Mouse (Mus musculus): ENCODE results near the gene Npepl1. TPM values are rescaled to one million over a fixed set of nuclear protein-coding genes. Genes with fewer than 3 reads are reported as not detected.

Gene Npepl1
- total and polyA plus RNA-seq, 2 experiments from 2014 or later: 18.8 to 29.5 TPM

DNA sequence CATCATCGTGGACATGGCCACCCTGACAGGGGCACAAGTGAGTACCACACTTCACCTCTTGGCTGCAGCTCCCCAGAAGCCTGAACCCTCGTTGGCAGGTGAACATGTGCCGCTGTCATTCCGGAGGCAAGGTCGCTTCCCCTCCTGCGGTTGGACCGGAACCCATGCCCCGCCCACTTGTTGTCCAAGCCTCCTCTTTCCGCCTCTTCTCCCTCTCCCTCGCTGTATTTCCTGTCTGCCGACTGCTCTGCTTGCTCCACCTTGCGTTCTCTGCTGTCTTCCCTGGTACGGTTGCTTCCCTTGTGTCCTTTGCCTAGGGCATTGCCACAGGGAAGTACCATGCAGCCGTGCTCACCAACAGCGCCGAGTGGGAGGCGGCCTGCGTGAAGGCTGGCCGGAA, 10.5 kb downstream of the Npepl1 start:
- Histone ChIP-seq H3K9ac (replicated peaks; ENCODE audit: low read length) (no peak overlapping the region), H3K27me3 (ENCODE audit: insufficient read depth, low read length) (no peaks in the 10 kb centered on the region), H3K4me1 (ENCODE audit: insufficient read depth, low read length) (no peaks in the 10 kb centered on the region), H3K27ac (no peak overlapping the region), H3K4me2 (ENCODE audit: low read depth, low read length) (no peak overlapping the region), H3K9me3 (ENCODE audit: low read length) (0 out of 2 replicates have a peak, but pooled peaks cover 2% of the 10 kb centered on the region), H3K4me3 (ENCODE audit: low read length) (no peak overlapping the region), H3K36me3 (ENCODE audit: insufficient read depth, low read length) (peaks cover 13% of the 10 kb centered on the region)
- no peak for ATAC-seq
- DNase-seq (ENCODE audit: low spot score): no peak
- no peak for TF ChIP-seq CTCF (IDR thresholded peaks at IDR 0.05; ENCODE audit: low read depth)
- WGBS: 95% methylated on average over 19 of the region's 19 CpGs

GRCm38 (mm10) chr2:174121411-174121947, 11.3 kb downstream of the Npepl1 start:
- 0 out of 2 replicates have a peak, but pooled peaks cover 2% of the 10 kb centered on the region for H3K9me3 ChIP-seq (ENCODE audit: low read length)
- no peak overlapping the region for H3K4me3 ChIP-seq (ENCODE audit: low read length)
- no peak overlapping the region for H3K27ac ChIP-seq
- no peaks in the 10 kb centered on the region for H3K27me3 ChIP-seq (ENCODE audit: insufficient read depth, low read length)
- 83% methylated on average over 12 of the region's 12 CpGs for WGBS
- H3K4me2 ChIP-seq (ENCODE audit: low read depth, low read length): no peak overlapping the region
- TF ChIP-seq CTCF (IDR thresholded peaks at IDR 0.05; ENCODE audit: low read depth): no peak
- peaks cover 2% of the 10 kb centered on the region; the same call in 1 of the 2 replicates for H3K4me1 ChIP-seq (ENCODE audit: insufficient read depth, low read length)
- H3K36me3 ChIP-seq (ENCODE audit: insufficient read depth, low read length): peaks cover 13% of the 10 kb centered on the region
- DNase-seq (ENCODE audit: low spot score): no peak
- no peak overlapping the region for H3K9ac ChIP-seq (replicated peaks; ENCODE audit: low read length)
- no peak for ATAC-seq

DNA sequence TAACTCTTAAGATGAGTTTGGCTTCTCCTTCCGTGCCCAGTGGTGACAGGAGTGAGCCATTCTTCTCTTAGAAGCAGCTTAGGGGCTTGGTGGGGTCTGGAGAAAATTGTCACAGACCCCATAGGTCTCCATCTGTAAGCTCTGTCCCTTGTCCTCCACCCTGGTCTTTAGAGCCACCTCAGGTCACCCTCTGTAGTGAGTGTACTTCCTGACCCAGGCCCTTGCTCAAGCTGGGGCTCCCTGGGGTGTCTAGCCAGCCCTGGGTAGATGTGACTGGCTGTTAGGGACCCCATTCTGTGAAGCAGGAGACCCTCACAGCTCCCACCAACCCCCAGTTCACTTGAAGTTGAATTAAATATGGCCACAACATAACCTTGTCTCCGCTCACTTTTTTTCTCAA, 12.2 kb downstream of the Npepl1 start:
- DNase-seq (ENCODE audit: low spot score) (no peak), ATAC-seq (no peak)
- no peak for TF ChIP-seq CTCF (IDR thresholded peaks at IDR 0.05; ENCODE audit: low read depth)
- no peak overlapping the region for H3K27ac ChIP-seq
- 0 out of 2 replicates have a peak, but pooled peaks cover 2% of the 10 kb centered on the region for H3K9me3 ChIP-seq (ENCODE audit: low read length)
- H3K4me3 ChIP-seq (ENCODE audit: low read length): no peak overlapping the region
- peaks cover 8% of the 10 kb centered on the region; the same call in 1 of the 2 replicates for H3K4me1 ChIP-seq (ENCODE audit: insufficient read depth, low read length)
- no peak overlapping the region for H3K9ac ChIP-seq (replicated peaks; ENCODE audit: low read length)
- no peak overlapping the region for H3K4me2 ChIP-seq (ENCODE audit: low read depth, low read length)
- no peaks in the 10 kb centered on the region for H3K27me3 ChIP-seq (ENCODE audit: insufficient read depth, low read length)
- peaks cover 13% of the 10 kb centered on the region for H3K36me3 ChIP-seq (ENCODE audit: insufficient read depth, low read length)
- 91% methylated on average over 2 of the region's 2 CpGs for WGBS

- peaks cover 11% of the 10 kb centered on the region; the same call in 1 of the 2 replicates for H3K4me1 ChIP-seq (ENCODE audit: insufficient read depth, low read length)
- no peak for DNase-seq (ENCODE audit: low spot score)
Observed at GRCm38 (mm10) chr2:174123731-174124130, 13.6 kb downstream of the Npepl1 start.

DNA sequence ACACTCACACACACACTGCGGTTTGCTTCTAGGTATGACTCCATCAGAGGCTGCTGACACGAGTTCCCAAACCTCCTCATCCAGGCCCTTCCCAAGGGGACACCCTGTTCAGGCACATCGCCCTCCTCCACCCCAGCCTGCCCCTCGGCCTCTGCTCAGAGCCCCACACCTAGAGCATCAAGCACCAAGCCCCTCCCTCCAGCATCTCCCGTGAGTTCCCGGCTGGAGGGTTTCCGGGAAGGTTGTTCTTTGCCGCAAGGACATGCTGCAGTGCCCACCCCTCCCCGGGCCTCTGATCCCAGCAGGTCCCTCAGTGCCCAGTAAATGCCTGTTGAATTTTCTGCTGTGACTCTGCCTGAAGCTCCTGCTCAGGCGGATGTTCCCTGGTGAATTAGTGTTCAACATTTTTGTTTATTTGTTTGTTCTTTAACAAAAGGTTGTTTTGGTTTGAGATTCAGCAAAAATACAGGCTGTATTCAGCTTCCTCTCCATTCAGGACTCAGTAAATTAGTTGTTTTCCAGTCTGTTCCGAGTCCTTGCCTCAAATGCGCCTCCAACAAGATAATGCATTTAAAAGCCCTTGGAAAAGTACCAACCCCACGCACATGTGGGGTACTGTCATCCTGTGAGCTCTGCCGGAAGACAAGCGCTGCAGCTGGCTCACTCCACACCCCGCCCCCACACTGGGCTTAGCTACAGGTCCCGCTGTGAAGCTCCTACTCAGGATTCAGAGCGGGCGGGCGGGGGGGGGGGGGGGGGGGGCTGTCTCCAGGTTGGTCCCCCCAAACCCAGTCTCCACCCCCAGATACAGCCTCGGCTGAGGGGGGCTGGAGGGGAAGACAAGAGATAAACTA, 16.6 kb downstream of the Npepl1 start:
- ATAC-seq (peak; percentile 89), DNase-seq (ENCODE audit: low spot score) (peak; percentile 85)
- H3K27me3 ChIP-seq (ENCODE audit: insufficient read depth, low read length): no peaks in the 10 kb centered on the region
- 0 out of 2 replicates have a peak, but pooled peaks cover 2% of the 10 kb centered on the region for H3K9me3 ChIP-seq (ENCODE audit: low read length)
- H3K4me1 ChIP-seq (ENCODE audit: insufficient read depth, low read length): peaks cover 11% of the 10 kb centered on the region; the same call in 1 of the 2 replicates
- peak overlapping the region; percentile 43 for H3K4me2 ChIP-seq (ENCODE audit: low read depth, low read length)
- H3K9ac ChIP-seq (replicated peaks; ENCODE audit: low read length): peak overlapping the region; percentile 17; the same call in 1 of the 2 replicates
- no peak for TF ChIP-seq CTCF (IDR thresholded peaks at IDR 0.05; ENCODE audit: low read depth)
- H3K27ac ChIP-seq: peak overlapping the region; percentile 41; the same call in 1 of the 2 replicates
- H3K36me3 ChIP-seq (ENCODE audit: insufficient read depth, low read length): peaks cover 4% of the 10 kb centered on the region; the same call in 1 of the 2 replicates
- H3K4me3 ChIP-seq (ENCODE audit: low read length): peak overlapping the region; percentile 7; the same call in 1 of the 2 replicates
- 5% methylated on average over 21 of the region's 21 CpGs for WGBS

More at GRCm38 (mm10) chr2:174123731-174124130, 13.6 kb downstream of the Npepl1 start:
- 52% methylated on average over 3 of the region's 3 CpGs for WGBS
- Histone ChIP-seq H3K9me3 (ENCODE audit: low read length) (0 out of 2 replicates have a peak, but pooled peaks cover 2% of the 10 kb centered on the region), H3K4me2 (ENCODE audit: low read depth, low read length) (no peak overlapping the region), H3K36me3 (ENCODE audit: insufficient read depth, low read length) (peaks cover 13% of the 10 kb centered on the region), H3K9ac (replicated peaks; ENCODE audit: low read length) (no peak overlapping the region), H3K27ac (no peak overlapping the region), H3K4me3 (ENCODE audit: low read length) (no peak overlapping the region), H3K27me3 (ENCODE audit: insufficient read depth, low read length) (no peaks in the 10 kb centered on the region)
- no peak for TF ChIP-seq CTCF (IDR thresholded peaks at IDR 0.05; ENCODE audit: low read depth)
- ATAC-seq: no peak

DNA sequence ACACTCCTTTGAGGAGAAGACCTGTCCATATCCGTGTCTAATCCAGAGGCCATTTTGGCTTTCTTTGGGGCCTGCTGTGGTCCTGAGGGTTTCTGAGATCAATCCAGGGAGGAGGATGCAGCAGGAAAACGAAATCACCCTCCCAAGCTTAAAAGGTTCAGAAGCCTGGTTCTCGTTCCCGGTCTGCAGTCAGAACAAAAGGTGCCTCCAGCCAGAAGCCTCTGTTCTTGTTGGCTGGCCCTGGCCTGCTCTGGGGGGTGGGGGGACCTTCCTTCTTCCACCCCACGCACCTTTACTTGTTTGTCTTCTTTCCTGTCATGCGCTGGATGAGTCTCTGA, 17.2 kb downstream of the Npepl1 start:
- H3K4me3 ChIP-seq (ENCODE audit: low read length): 0 out of 2 replicates have a peak overlapping the region, but pooled peaks have one; percentile 7
- H3K36me3 ChIP-seq (ENCODE audit: insufficient read depth, low read length): peaks cover 4% of the 10 kb centered on the region; the same call in 1 of the 2 replicates
- DNase-seq (ENCODE audit: low spot score): no peak
- H3K4me2 ChIP-seq (ENCODE audit: low read depth, low read length): peak overlapping the region; percentile 43
- peak overlapping the region; percentile 17; the same call in 1 of the 2 replicates for H3K9ac ChIP-seq (replicated peaks; ENCODE audit: low read length)
- no peaks in the 10 kb centered on the region for H3K27me3 ChIP-seq (ENCODE audit: insufficient read depth, low read length)
- H3K27ac ChIP-seq: 0 out of 2 replicates have a peak overlapping the region, but pooled peaks have one; percentile 41
- 18% methylated on average over 6 of the region's 6 CpGs for WGBS
- H3K4me1 ChIP-seq (ENCODE audit: insufficient read depth, low read length): peaks cover 11% of the 10 kb centered on the region; the same call in 1 of the 2 replicates
- peak; percentile 43 for ATAC-seq
- H3K9me3 ChIP-seq (ENCODE audit: low read length): 0 out of 2 replicates have a peak, but pooled peaks cover 2% of the 10 kb centered on the region
- TF ChIP-seq CTCF (IDR thresholded peaks at IDR 0.05; ENCODE audit: low read depth): no peak

All from hindbrain, postnatal 0 days (tissue).